Mouse (Mus musculus) adrenal gland, postnatal 25 days (tissue): ENCODE data around the gene Fkbp14. TPM values are rescaled to one million over a fixed set of nuclear protein-coding genes. Genes with fewer than 3 reads are reported as not detected.

Experiments
- DNase-seq: peaks from one replicate; pipeline ENCODE4 v3.0.0; 2021; ENCODE audit warnings: mixed read lengths
- total RNA-seq: library from RNA; stranded (reverse); gene quantifications from 2 replicates; pipeline ENCODE4 v1.2.3, GENCODE M21; 2021

Fkbp14 gene
- total RNA-seq, 1 experiment from 2014 or later = 17.2 TPM

GRCm38 (mm10) chr6:54548314-54549019, 48.6 kb downstream of the Fkbp14 start:
- peak; percentile 23 for DNase-seq

GRCm38 (mm10) chr6:54543646-54544045, 53.5 kb downstream of the Fkbp14 start:
- DNase-seq = no peak

- DNase-seq = no peak
Observed at GRCm38 (mm10) chr6:54542836-54543235, 54.3 kb downstream of the Fkbp14 start.

- peak; percentile 69 for DNase-seq
Observed at GRCm38 (mm10) chr6:54540252-54540887, 56.7 kb downstream of the Fkbp14 start.

GRCm38 (mm10) chr6:54539396-54539795, 57.7 kb downstream of the Fkbp14 start:
- DNase-seq = no peak

- no peak for DNase-seq
Observed at GRCm38 (mm10) chr6:54538773-54539173, 58.3 kb downstream of the Fkbp14 start.

- no peak for DNase-seq
Observed at GRCm38 (mm10) chr6:54537053-54537452, 60.1 kb downstream of the Fkbp14 start.

- DNase-seq = no peak
Observed at GRCm38 (mm10) chr6:54535485-54535884, 61.6 kb downstream of the Fkbp14 start.

GRCm38 (mm10) chr6:54531048-54531481, 66.0 kb downstream of the Fkbp14 start:
- no peak for DNase-seq

GRCm38 (mm10) chr6:54530182-54530581, 66.9 kb downstream of the Fkbp14 start:
- no peak for DNase-seq

GRCm38 (mm10) chr6:54528666-54529065, 68.4 kb downstream of the Fkbp14 start:
- DNase-seq = no peak

Other genes starting within 250 kb of the Fkbp14 start
- gene Wipf3, start 167.7 kb downstream of the Fkbp14 start, total RNA-seq = 1.7 and 2.7 TPM in 2 replicates
- 30.7 and 36.1 TPM in 2 replicates for gene Scrn1, start 30.8 kb downstream of the Fkbp14 start, total RNA-seq
- 19.4 and 20.1 TPM in 2 replicates for gene Plekha8, start 2.2 kb downstream of the Fkbp14 start, total RNA-seq
- gene Mturn, start 84.3 kb upstream of the Fkbp14 start, total RNA-seq = 13.2 and 20.6 TPM in 2 replicates
- gene Znrf2, start 219.6 kb upstream of the Fkbp14 start, total RNA-seq = 38.4 and 46.1 TPM in 2 replicates